Mouse (Mus musculus) limb, embryonic 15.5 days (tissue): ENCODE measurements around the gene Rreb1. TPM values are rescaled to one million over a fixed set of nuclear protein-coding genes. Genes with fewer than 3 reads are reported as not detected.
A peak's percentile ranks its signal among the peaks of the same experiment; 100 is the strongest.

Experiments
- ATAC-seq: fragments of 200-750 bp; cut with Nextera tagmentation; 2 replicates; pipeline ENCODE4 v1.8.0; 2017; ENCODE audit warnings: low read depth, moderate TSS enrichment; ENCODE audit not compliant: insufficient number of reproducible peaks, low FRiP score, low TSS enrichment
- H3K27ac ChIP-seq: fragments of 300-500 bp; sonication (generic); 2 replicates; pipeline ENCODE4 v1.5.1; 2015; ENCODE audit warnings: moderate library complexity, mild to moderate bottlenecking, inconsistent platforms
- H3K27me3 ChIP-seq: fragments of 300-500 bp; sonication (generic); 2 replicates; pipeline ENCODE4 v1.6.1; 2015; ENCODE audit warnings: inconsistent platforms
- H3K36me3 ChIP-seq: fragments of 300-500 bp; sonication (generic); 2 replicates; pipeline ENCODE4 v1.6.1; 2015; ENCODE audit warnings: inconsistent platforms
- H3K4me1 ChIP-seq: fragments of 300-500 bp; sonication (generic); 2 replicates; pipeline ENCODE4 v1.6.1; 2015; ENCODE audit warnings: inconsistent platforms
- H3K4me2 ChIP-seq: fragments of 300-500 bp; sonication (generic); 2 replicates; pipeline ENCODE4 v1.6.1; 2015; ENCODE audit warnings: mild to moderate bottlenecking, inconsistent platforms
- H3K4me3 ChIP-seq: fragments of 300-500 bp; sonication (generic); 2 replicates; pipeline ENCODE4 v1.5.1; 2015; ENCODE audit warnings: mild to moderate bottlenecking, inconsistent platforms
- H3K9ac ChIP-seq: fragments of 300-500 bp; sonication (generic); 2 replicates; pipeline ENCODE4 v1.6.1; 2015; ENCODE audit warnings: inconsistent platforms
- H3K9me3 ChIP-seq: fragments of 300-500 bp; sonication (generic); 2 replicates; pipeline ENCODE4 v1.6.1; 2016; ENCODE audit warnings: inconsistent platforms
- WGBS: fragments of 180-500 bp; shearing (Covaris S2); methylation state at CpG from one replicate; pipeline ENCODE4 v1.1.7; 2015; 5-methylcytosine and 5-hydroxymethylcytosine counted together
- polyA plus RNA-seq: library from polyadenylated mRNA; unstranded; fragments of >200 nt; fragmentation: Nextera tagmentation; extraction: Ambion mirVana; gene quantifications from 2 replicates; pipeline ENCODE4 v1.2.1, GENCODE M21; 2015

The Rreb1 gene
- polyA plus RNA-seq, 1 experiment from 2014 or later, result 13.5 TPM

DNA sequence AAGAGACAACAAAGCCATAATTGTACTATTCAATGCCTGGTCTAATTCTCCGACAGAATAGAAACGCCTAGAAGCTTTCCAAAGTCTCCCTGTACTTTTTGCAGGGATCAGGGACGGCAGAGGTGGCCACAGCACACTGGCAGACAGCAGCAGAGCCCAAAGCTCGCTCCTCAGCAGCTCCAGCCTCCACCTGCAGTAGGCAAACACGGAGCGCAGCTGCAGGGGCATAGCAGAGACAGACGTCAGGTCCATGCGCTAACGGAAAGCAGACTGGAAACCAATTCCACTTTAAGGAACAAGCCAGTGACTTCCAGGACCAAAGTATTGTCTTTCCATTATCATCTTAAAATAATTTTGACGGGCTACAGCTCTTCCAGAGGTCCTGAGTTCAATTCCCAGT, 208.0 kb downstream of the Rreb1 start:
- peaks cover under 1% of the 10 kb centered on the region; the same call in 1 of the 2 replicates for H3K4me1 ChIP-seq
- no peak for ATAC-seq
- H3K27ac ChIP-seq, result no peak overlapping the region
- H3K9me3 ChIP-seq, result no peaks in the 10 kb centered on the region
- no peaks in the 10 kb centered on the region for H3K27me3 ChIP-seq
- 84% methylated on average over 10 of the region's 10 CpGs for WGBS
- H3K9ac ChIP-seq, result no peak overlapping the region
- H3K4me3 ChIP-seq, result no peak overlapping the region
- no peak overlapping the region for H3K4me2 ChIP-seq
- H3K36me3 ChIP-seq, result peaks cover 88% of the 10 kb centered on the region

DNA sequence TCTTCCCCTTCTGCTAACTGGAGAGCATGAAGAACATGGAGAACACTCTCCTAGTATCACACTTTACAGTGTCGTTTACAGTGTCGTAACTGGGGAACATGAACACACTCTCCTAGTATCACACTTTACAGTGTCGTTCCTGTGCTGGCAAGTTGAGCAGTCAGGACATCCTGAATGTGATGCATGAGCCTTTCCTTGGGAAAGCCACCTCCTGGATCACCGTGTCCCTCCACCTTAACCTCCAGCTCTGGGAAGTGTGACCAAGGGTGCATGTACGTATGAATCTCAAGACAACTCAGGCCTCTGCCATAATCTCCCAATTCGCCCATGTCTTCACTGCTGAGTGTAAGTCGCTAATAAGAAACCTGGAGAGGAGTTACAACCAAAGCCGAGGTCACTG, 211.5 kb downstream of the Rreb1 start:
- Histone ChIP-seq H3K4me3 (no peak overlapping the region), H3K27me3 (no peaks in the 10 kb centered on the region), H3K9me3 (no peaks in the 10 kb centered on the region), H3K27ac (no peak overlapping the region), H3K36me3 (peaks cover 62% of the 10 kb centered on the region), H3K4me2 (no peak overlapping the region), H3K9ac (no peak overlapping the region), H3K4me1 (peaks cover 5% of the 10 kb centered on the region; the same call in 1 of the 2 replicates)
- WGBS, result 89% methylated on average over 8 of the region's 8 CpGs
- ATAC-seq, result no peak

DNA sequence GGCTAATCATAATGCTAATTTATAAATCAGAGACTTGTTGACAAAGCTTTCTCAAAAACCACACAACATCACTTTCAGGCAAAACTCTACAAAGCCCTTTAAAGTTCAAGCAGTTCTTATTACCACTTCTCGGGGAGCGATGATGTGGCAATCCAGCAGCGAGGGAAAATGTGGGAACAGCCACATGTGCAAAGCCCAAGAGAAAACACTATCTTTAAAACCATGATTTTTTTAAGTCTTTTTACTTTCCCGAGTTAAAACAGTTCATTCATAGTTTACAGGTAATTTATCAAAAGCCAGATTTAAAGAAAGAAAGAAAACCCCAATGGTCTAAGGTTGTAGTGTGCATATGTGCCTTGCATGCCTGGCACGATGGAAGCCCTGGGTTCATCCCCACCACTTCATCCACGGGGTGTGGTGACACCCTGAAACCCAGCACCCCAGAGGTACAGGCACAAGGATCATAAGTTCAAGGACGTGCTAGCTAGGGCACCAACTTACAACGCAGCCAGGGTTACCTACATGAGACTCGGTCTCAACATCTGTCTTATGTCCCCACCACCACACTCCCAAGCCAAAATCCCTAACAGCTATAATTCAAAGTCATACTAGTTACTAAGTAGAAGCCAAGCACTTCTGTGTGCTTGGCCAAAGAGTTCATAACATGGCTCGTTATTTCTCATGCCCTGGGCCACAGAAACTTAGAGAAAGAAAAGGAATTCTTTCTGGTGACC, 214.6 kb downstream of the Rreb1 start:
- 2% methylated on average over 10 of the region's 10 CpGs for WGBS
- peak overlapping the region; percentile 99 for H3K4me3 ChIP-seq
- no peaks in the 10 kb centered on the region for H3K9me3 ChIP-seq
- H3K4me1 ChIP-seq, result peaks cover 5% of the 10 kb centered on the region; the same call in 1 of the 2 replicates
- H3K27me3 ChIP-seq, result no peaks in the 10 kb centered on the region
- H3K27ac ChIP-seq, result peak overlapping the region; percentile 97
- H3K36me3 ChIP-seq, result peaks cover 34% of the 10 kb centered on the region
- H3K9ac ChIP-seq, result peak overlapping the region; percentile 96
- peak overlapping the region; percentile 55 for H3K4me2 ChIP-seq
- ATAC-seq, result no peak

DNA sequence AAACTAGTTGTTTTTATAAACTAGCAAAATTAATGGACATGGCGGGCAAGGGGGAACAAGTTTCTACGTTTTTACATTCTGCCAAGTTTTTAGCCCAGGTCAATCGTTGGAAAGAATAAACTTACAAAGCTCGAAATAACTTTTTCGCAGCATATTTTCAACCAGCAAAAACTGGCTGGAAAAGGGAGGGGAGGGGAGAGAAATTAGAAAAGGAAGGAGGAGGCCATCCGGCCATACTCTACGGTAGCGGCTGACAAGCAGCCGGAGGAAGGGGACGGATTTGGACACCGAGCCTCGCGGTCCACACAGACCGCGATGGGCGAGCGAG, 215.1 kb downstream of the Rreb1 start:
- peak overlapping the region; percentile 55 for H3K4me2 ChIP-seq
- H3K27me3 ChIP-seq, result no peaks in the 10 kb centered on the region
- H3K4me1 ChIP-seq, result peaks cover 5% of the 10 kb centered on the region; the same call in 1 of the 2 replicates
- no peaks in the 10 kb centered on the region for H3K9me3 ChIP-seq
- H3K36me3 ChIP-seq, result peaks cover 28% of the 10 kb centered on the region
- peak overlapping the region; percentile 99 for H3K4me3 ChIP-seq
- peak overlapping the region; percentile 96 for H3K9ac ChIP-seq
- H3K27ac ChIP-seq, result peak overlapping the region; percentile 97
- no peak for ATAC-seq
- WGBS, result under 1% methylated on average over 17 of the region's 17 CpGs

DNA sequence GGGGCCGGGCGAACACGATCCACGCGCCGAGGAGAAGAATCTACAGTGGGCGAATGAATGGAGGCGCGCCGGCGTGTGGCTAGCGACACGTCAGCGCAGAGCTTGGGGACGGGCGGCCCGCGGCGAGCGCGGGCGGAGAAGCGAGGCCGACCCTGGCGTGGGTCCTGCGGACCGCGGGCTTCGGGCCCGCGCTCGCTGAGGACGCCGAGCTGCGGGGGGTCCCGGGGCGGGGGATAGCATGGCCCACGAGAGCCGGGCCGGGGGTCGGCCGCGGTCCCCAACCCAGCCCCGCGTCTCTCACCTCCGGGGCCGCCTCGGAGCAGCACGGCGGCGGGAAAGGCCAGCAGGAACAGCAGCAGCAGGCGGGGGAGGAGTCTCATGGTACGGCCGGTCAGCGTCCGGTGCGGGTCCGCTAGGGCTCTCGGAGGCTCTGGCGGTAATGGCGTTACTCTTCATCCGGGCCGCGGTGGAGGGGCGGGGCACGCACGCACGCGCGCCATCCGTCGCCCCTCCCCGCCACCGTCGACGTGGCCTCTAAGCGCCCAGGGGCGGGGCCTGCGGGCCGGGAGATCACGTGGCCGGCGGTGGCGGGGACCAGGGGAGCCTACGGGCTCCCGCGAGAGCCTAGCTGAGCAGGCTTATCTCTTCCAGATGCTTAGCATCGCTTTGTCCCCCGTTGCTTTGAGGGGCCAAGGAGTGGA, 215.7 kb downstream of the Rreb1 start, which contains the start of gene Ssr1:
Gene Ssr1 (minus strand): TSS at position 514 of the 701 bp plus-strand sequence.
- peaks cover 5% of the 10 kb centered on the region; the same call in 1 of the 2 replicates for H3K4me1 ChIP-seq
- H3K4me3 ChIP-seq, result peak within 1 kb of the TSS; percentile 99
- no peaks in the 10 kb centered on the region for H3K27me3 ChIP-seq
- no peaks in the 10 kb centered on the region for H3K9me3 ChIP-seq
- H3K9ac ChIP-seq, result peak within 1 kb of the TSS; percentile 96
- peak within 1 kb of the TSS; percentile 97 for H3K27ac ChIP-seq
- peaks cover 23% of the 10 kb centered on the region for H3K36me3 ChIP-seq
- whole genome bisulfite sequencing, result under 1% methylated on average over 81 of the region's 89 CpGs
- peak; percentile 97 for ATAC-seq
- H3K4me2 ChIP-seq, result peak within 1 kb of the TSS; percentile 55

DNA sequence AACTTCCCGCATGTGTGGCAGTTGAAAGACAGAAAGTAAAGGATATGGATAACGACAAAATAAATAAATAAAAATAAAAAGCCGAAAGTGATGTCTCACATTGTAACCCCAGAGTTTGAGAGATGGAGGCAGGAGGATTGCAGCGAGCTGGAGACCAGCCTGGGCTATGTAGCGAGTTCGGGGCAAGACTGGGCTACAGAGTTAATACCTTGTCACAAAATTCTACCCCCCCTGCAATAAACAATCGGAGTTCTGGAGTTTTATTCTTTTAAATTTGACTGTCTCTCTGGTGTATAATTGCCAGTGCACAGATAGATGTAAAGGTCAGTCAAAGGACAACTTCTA, 216.2 kb downstream of the Rreb1 start:
- Histone ChIP-seq H3K27me3 (no peaks in the 10 kb centered on the region), H3K4me2 (peak overlapping the region; percentile 55), H3K9me3 (no peaks in the 10 kb centered on the region), H3K9ac (peak overlapping the region; percentile 21; the same call in 1 of the 2 replicates), H3K27ac (peak overlapping the region; percentile 97), H3K36me3 (peaks cover 18% of the 10 kb centered on the region), H3K4me1 (peaks cover 5% of the 10 kb centered on the region; the same call in 1 of the 2 replicates), H3K4me3 (peak overlapping the region; percentile 99)
- 0 out of 2 replicates have a peak, but pooled peaks have one; percentile 28 for ATAC-seq
- whole genome bisulfite sequencing, result 15% methylated on average over 7 of the region's 7 CpGs

DNA sequence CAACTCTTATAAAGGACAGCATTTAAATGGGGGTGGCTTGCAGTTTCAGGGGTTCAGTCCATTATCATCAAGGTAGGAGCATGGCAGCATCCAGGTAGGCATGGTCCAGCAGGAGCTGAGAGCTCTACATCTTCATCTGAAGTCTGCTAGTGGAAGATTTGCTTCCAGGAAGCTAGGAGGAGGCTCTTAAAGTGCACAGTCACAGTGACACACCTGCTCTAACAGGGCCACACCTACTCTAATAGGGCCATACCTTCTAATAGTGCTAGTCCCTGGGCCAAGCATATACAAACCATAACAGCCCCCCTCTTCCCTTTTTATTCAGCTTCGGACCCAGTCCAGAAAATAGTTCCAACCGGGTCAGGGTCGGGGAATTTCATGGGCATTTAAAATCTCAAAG, 221.5 kb downstream of the Rreb1 start:
- H3K4me3 ChIP-seq, result no peak overlapping the region
- H3K9me3 ChIP-seq, result no peaks in the 10 kb centered on the region
- no peaks in the 10 kb centered on the region for H3K36me3 ChIP-seq
- 80% methylated on average over 3 of the region's 3 CpGs for WGBS
- H3K4me2 ChIP-seq, result no peak overlapping the region
- no peak overlapping the region for H3K27ac ChIP-seq
- no peak overlapping the region for H3K9ac ChIP-seq
- H3K4me1 ChIP-seq, result no peaks in the 10 kb centered on the region
- no peaks in the 10 kb centered on the region for H3K27me3 ChIP-seq
- no peak for ATAC-seq

Other genes with a start within 250 kb of the Rreb1 start
- 152 TPM in 2 replicates for gene Ssr1, start 215.8 kb downstream of the Rreb1 start, polyA plus RNA-seq